Mouse (Mus musculus): Measurements from ENCODE around the gene Baz2b.

DNA sequence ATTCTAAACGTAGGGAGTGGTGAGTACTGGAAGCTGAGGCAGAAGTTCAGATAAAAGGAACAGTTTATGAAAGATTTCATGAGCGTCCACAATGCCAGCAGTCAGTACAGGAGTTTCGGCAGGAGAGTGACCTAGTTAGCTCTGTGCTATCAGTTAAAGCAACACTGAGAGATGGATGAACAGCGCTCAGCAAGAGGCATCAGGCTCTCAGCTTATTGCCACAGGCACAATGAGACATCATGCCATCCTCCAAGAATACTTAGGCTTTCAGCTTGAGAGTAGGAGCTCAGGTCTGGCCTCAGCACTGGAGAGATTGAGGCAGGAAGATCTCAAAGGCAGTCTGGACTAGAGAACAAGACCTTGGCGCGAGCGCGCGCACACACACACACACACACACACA lies 160.3 kb downstream of the Baz2b start:
- TF ChIP-seq CTCF (IDR thresholded peaks at IDR 0.05; ENCODE audit: low read depth) (no peak), EP300 (optimal IDR thresholded peaks at IDR 0.05) (no peak)
